Mouse (Mus musculus): ENCODE data around the gene Gpx4. TPM values are rescaled to one million over a fixed set of nuclear protein-coding genes. Genes with fewer than 3 reads are reported as not detected.

Gpx4 gene
- polyA plus RNA-seq, 1 experiment from 2014 or later, result 524 TPM

DNA sequence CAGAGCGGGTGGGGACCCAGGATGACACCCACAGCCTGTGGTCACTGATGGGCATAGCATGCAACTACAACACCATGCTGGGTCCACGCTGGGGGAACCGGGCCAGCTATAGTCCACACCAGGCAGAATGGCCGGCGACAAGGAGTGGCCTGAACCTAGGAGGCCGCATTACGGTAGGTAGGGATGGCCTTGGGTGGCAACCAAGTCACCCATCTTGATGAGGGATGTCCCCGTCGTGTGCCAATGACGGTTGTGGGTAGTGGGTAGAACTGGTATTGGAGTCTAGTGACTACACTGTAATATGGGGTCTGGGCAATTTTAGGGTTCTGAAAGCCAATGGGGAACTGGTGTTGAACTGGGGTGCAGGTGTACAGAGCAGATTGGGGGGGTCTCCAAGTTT lies 30.0 kb upstream of the Gpx4 start:
- Histone ChIP-seq H3K27me3 (peaks cover 87% of the 10 kb centered on the region), H3K4me3 (no peak overlapping the region), H3K27ac (replicated peaks) (no peak overlapping the region), H3K9ac (replicated peaks) (no peak overlapping the region), H3K9me3 (no peaks in the 10 kb centered on the region), H3K36me3 (peaks cover 3% of the 10 kb centered on the region; the same call in 1 of the 2 replicates), H3K4me1 (peaks cover 14% of the 10 kb centered on the region), H3K4me2 (replicated peaks) (no peak overlapping the region)
- 90% methylated on average over 10 of the region's 10 CpGs for WGBS
- ATAC-seq (ENCODE audit: low FRiP score, low read depth), result no peak

- ATAC-seq (ENCODE audit: low FRiP score, low read depth), result no peak
- no peak overlapping the region for H3K9ac ChIP-seq (replicated peaks)
- no peak overlapping the region for H3K27ac ChIP-seq (replicated peaks)
- H3K4me1 ChIP-seq, result peaks cover 14% of the 10 kb centered on the region
- WGBS, result 77% methylated on average over 3 of the region's 3 CpGs
- H3K4me2 ChIP-seq (replicated peaks), result no peak overlapping the region
- H3K27me3 ChIP-seq, result peaks cover 83% of the 10 kb centered on the region
- no peak overlapping the region for H3K4me3 ChIP-seq
- no peaks in the 10 kb centered on the region for H3K36me3 ChIP-seq
- no peaks in the 10 kb centered on the region for H3K9me3 ChIP-seq
Measured at GRCm38 (mm10) chr10:80017361-80017760, 29.6 kb upstream of the Gpx4 start.

DNA sequence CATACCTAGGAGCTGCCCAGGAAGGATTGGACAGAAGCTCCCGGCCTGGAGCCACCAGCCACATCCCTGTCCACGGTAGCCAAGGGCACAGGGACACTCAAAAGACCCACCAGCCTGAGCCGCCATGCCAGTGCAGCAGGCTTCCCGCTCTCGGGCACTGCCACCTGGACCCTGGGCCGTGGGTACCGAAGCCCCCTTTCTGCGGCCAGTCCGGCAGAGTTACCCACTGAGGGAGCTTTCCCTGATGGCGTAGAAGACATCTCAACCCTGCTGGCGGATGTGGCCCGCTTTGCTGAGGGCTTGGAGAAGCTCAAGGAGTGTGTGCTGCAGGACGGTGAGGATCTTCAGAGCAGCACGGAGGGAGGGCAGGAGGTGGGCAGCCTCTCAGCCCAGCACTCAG lies 29.2 kb upstream of the Gpx4 start:
- H3K9me3 ChIP-seq, result no peaks in the 10 kb centered on the region
- H3K4me1 ChIP-seq, result peaks cover 14% of the 10 kb centered on the region
- no peak overlapping the region for H3K27ac ChIP-seq (replicated peaks)
- no peak overlapping the region for H3K9ac ChIP-seq (replicated peaks)
- no peak overlapping the region for H3K4me3 ChIP-seq
- 82% methylated on average over 14 of the region's 14 CpGs for WGBS
- ATAC-seq (ENCODE audit: low FRiP score, low read depth), result no peak
- H3K36me3 ChIP-seq, result no peaks in the 10 kb centered on the region
- H3K4me2 ChIP-seq (replicated peaks), result no peak overlapping the region
- peaks cover 79% of the 10 kb centered on the region for H3K27me3 ChIP-seq

DNA sequence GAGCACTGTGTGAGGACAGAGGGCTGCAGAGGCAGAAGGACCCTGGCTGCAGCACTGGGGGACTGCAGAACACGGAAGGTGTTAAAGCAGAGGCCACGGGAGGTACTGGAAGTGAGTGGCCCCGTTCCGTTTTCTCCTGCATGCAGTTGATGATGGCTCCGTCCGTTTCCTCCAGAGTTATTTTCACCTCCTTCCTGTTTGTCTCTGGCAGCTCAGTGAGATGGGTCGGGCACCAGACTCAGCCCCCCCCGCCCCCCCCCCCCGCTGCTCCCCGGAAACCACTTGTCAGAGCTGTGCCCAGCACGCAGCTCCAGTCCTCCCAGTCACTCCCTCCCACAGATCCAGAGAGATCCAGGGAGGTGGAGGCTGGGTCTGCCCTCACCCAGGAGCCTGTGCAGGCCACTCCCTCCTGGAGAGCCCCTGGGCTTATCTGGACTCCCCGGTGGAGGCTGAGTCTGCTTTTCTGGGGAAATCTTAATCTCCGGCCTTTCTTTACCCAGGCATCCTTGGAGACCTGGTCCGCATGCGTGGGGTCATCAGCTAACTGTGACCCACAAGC lies 28.1 kb upstream of the Gpx4 start:
- H3K9ac ChIP-seq (replicated peaks), result 0 out of 2 replicates have a peak overlapping the region, but pooled peaks have one; percentile 49
- no peak overlapping the region for H3K4me2 ChIP-seq (replicated peaks)
- no peak for ATAC-seq (ENCODE audit: low FRiP score, low read depth)

GRCm38 (mm10) chr10:80019471-80020131 lies 27.4 kb upstream of the Gpx4 start:
- 5% methylated on average over 20 of the region's 20 CpGs for WGBS
- no peak overlapping the region for H3K27ac ChIP-seq (replicated peaks)
- peak overlapping the region; percentile 39 for H3K4me2 ChIP-seq (replicated peaks)
- peaks cover 14% of the 10 kb centered on the region for H3K4me1 ChIP-seq
- no peaks in the 10 kb centered on the region for H3K9me3 ChIP-seq
- peaks cover 61% of the 10 kb centered on the region for H3K27me3 ChIP-seq
- peak overlapping the region; percentile 49; the same call in 1 of the 2 replicates for H3K9ac ChIP-seq (replicated peaks)
- 0 out of 2 replicates have a peak, but pooled peaks have one; percentile 34 for ATAC-seq (ENCODE audit: low FRiP score, low read depth)
- H3K36me3 ChIP-seq, result no peaks in the 10 kb centered on the region
- H3K4me3 ChIP-seq, result peak overlapping the region; percentile 17; the same call in 1 of the 2 replicates

More for the DNA sequence above, 28.1 kb upstream of the Gpx4 start:
- 7% methylated on average over 14 of the region's 15 CpGs for WGBS
- Histone ChIP-seq H3K36me3 (no peaks in the 10 kb centered on the region), H3K9me3 (no peaks in the 10 kb centered on the region), H3K27ac (replicated peaks) (no peak overlapping the region), H3K27me3 (peaks cover 69% of the 10 kb centered on the region), H3K4me1 (peaks cover 14% of the 10 kb centered on the region), H3K4me3 (no peak overlapping the region)

DNA sequence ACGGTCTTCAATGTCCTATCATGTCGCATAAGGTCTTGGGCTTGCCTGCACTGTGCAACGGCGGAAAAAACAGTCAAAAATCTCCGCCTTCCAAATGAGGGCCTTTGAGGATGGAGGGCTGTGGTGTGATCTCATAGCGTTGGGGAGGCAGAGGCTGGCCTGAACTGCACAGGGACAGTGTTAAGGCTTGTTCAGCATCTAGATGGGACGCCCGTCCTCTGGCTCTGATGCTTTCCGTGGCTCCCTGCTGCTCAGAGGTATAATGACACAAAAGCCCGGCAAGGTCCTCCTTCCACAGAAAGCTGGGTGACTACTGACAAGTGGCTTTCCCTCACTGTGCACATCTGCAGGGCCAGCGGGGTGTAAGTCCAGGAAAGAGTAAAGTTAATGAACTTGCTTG lies 26.8 kb upstream of the Gpx4 start:
- H3K9me3 ChIP-seq, result no peaks in the 10 kb centered on the region
- H3K4me3 ChIP-seq, result peak overlapping the region; percentile 17; the same call in 1 of the 2 replicates
- H3K27ac ChIP-seq (replicated peaks), result no peak overlapping the region
- ATAC-seq (ENCODE audit: low FRiP score, low read depth), result no peak
- WGBS, result 16% methylated on average over 11 of the region's 11 CpGs
- H3K36me3 ChIP-seq, result no peaks in the 10 kb centered on the region
- peak overlapping the region; percentile 39 for H3K4me2 ChIP-seq (replicated peaks)
- H3K9ac ChIP-seq (replicated peaks), result no peak overlapping the region
- peaks cover 14% of the 10 kb centered on the region for H3K4me1 ChIP-seq
- peaks cover 55% of the 10 kb centered on the region for H3K27me3 ChIP-seq

DNA sequence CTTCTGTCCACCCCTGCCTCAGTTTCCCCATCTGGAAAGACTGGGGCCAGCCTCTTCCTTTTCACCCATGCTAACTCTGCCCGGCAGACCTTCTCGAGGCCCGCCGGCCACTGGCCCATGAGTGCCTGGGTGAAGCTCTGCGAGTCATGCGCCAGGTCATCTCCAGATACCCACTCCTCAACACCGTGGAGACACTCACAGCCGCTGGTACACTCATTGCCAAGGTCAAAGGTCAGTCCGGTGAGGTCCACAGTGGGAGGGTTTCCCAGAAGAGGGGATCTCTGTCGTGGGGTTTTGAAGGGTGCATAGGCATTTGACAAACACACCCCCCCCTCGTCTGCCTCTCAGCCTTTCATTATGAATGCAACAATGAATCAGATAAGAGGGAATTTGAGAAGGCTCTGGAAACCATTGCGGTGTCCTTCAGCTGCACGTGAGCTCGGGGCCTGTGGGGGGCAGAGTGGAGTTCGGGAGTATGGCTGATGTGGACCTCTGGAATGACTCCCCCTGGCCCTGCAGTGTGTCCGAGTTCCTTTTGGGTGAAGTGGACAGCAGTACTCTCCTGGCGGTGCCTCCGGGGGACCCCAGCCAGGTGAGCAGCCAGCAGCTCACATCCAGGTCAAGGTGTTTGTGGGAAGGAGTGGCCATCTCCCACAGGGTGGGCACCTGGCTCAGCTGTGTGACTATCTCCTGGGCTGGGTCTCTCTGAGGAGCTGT lies 26.2 kb upstream of the Gpx4 start:
- WGBS, result 82% methylated on average over 18 of the region's 18 CpGs
- H3K9me3 ChIP-seq, result no peaks in the 10 kb centered on the region
- no peak overlapping the region for H3K9ac ChIP-seq (replicated peaks)
- no peaks in the 10 kb centered on the region for H3K36me3 ChIP-seq
- H3K4me2 ChIP-seq (replicated peaks), result no peak overlapping the region
- ATAC-seq (ENCODE audit: low FRiP score, low read depth), result no peak
- H3K4me3 ChIP-seq, result no peak overlapping the region
- H3K27ac ChIP-seq (replicated peaks), result no peak overlapping the region
- peaks cover 14% of the 10 kb centered on the region for H3K4me1 ChIP-seq
- peaks cover 50% of the 10 kb centered on the region for H3K27me3 ChIP-seq

GRCm38 (mm10) chr10:80021320-80021641 lies 25.7 kb upstream of the Gpx4 start:
- no peaks in the 10 kb centered on the region for H3K9me3 ChIP-seq
- no peak overlapping the region for H3K27ac ChIP-seq (replicated peaks)
- no peak for ATAC-seq (ENCODE audit: low FRiP score, low read depth)
- peaks cover 14% of the 10 kb centered on the region for H3K4me1 ChIP-seq
- no peaks in the 10 kb centered on the region for H3K36me3 ChIP-seq
- H3K4me3 ChIP-seq, result no peak overlapping the region
- no peak overlapping the region for H3K4me2 ChIP-seq (replicated peaks)
- no peak overlapping the region for H3K9ac ChIP-seq (replicated peaks)
- 92% methylated on average over 13 of the region's 13 CpGs for WGBS
- peaks cover 44% of the 10 kb centered on the region for H3K27me3 ChIP-seq

DNA sequence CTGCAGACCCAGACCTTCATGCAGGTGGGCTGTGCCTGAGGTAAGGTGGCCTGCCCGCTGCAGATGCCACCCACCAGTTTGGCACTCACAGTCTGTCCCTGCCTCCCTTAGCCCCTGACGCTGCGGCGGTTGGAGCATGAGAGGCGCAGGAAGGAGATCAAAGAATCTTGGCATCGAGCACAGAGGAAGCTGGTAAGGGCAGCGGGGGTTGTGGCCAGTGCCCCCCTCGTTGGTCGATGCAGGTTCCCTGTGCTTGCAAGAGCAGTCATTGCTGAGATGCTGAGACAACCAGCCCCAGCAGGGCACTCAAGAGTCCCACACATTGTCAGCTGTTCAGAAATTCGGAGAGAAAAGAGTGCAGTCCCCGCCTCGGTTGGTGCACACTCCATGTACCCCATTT lies 24.8 kb upstream of the Gpx4 start:
- H3K4me2 ChIP-seq (replicated peaks), result no peak overlapping the region
- peaks cover 36% of the 10 kb centered on the region for H3K27me3 ChIP-seq
- 92% methylated on average over 12 of the region's 12 CpGs for WGBS
- no peaks in the 10 kb centered on the region for H3K36me3 ChIP-seq
- peaks cover 14% of the 10 kb centered on the region for H3K4me1 ChIP-seq
- no peak for ATAC-seq (ENCODE audit: low FRiP score, low read depth)
- H3K27ac ChIP-seq (replicated peaks), result no peak overlapping the region
- H3K4me3 ChIP-seq, result no peak overlapping the region
- H3K9me3 ChIP-seq, result no peaks in the 10 kb centered on the region
- no peak overlapping the region for H3K9ac ChIP-seq (replicated peaks)

- Histone ChIP-seq H3K4me2 (replicated peaks) (no peak overlapping the region), H3K9me3 (no peaks in the 10 kb centered on the region), H3K27ac (replicated peaks) (no peak overlapping the region), H3K9ac (replicated peaks) (no peak overlapping the region), H3K36me3 (no peaks in the 10 kb centered on the region), H3K4me1 (peaks cover 14% of the 10 kb centered on the region), H3K4me3 (no peak overlapping the region), H3K27me3 (peaks cover 29% of the 10 kb centered on the region)
- 95% methylated on average over 8 of the region's 8 CpGs for WGBS
- ATAC-seq (ENCODE audit: low FRiP score, low read depth), result no peak
Measured at GRCm38 (mm10) chr10:80022806-80023205, 24.2 kb upstream of the Gpx4 start.

GRCm38 (mm10) chr10:80023758-80024157 lies 23.2 kb upstream of the Gpx4 start:
- Histone ChIP-seq H3K9me3 (no peaks in the 10 kb centered on the region), H3K36me3 (no peaks in the 10 kb centered on the region), H3K4me1 (peaks cover 12% of the 10 kb centered on the region), H3K4me3 (no peak overlapping the region), H3K4me2 (replicated peaks) (no peak overlapping the region), H3K27me3 (peaks cover 24% of the 10 kb centered on the region), H3K9ac (replicated peaks) (no peak overlapping the region), H3K27ac (replicated peaks) (no peak overlapping the region)
- ATAC-seq (ENCODE audit: low FRiP score, low read depth), result no peak
- 87% methylated on average over 5 of the region's 5 CpGs for WGBS

GRCm38 (mm10) chr10:80024229-80025043 lies 22.5 kb upstream of the Gpx4 start:
- Histone ChIP-seq H3K9ac (replicated peaks) (no peak overlapping the region), H3K4me2 (replicated peaks) (no peak overlapping the region), H3K4me1 (peaks cover 7% of the 10 kb centered on the region), H3K27ac (replicated peaks) (no peak overlapping the region), H3K36me3 (no peaks in the 10 kb centered on the region), H3K4me3 (no peak overlapping the region), H3K9me3 (no peaks in the 10 kb centered on the region), H3K27me3 (peaks cover 17% of the 10 kb centered on the region)
- no peak for ATAC-seq (ENCODE audit: low FRiP score, low read depth)
- WGBS, result 78% methylated on average over 15 of the region's 15 CpGs
